Mouse (Mus musculus) kidney, embryonic 16.5 days (tissue): Measurements from ENCODE around the gene Arhgef33. TPM values are rescaled to one million over a fixed set of nuclear protein-coding genes. Genes with fewer than 3 reads are reported as not detected.

Source experiments
- ATAC-seq: fragments of 200-750 bp; cut with Nextera tagmentation; 2 replicates; pipeline ENCODE4 v1.8.0; 2017; ENCODE audit warnings: moderate TSS enrichment; ENCODE audit not compliant: low FRiP score, low TSS enrichment
- H3K27ac ChIP-seq: fragments of 300-500 bp; sonication (generic); 2 replicates; pipeline ENCODE4 v1.5.1; 2014; ENCODE audit warnings: low read length
- H3K27me3 ChIP-seq: fragments of 300-500 bp; sonication (generic); 2 replicates; pipeline ENCODE4 v1.6.1; 2014; ENCODE audit warnings: low read length, control low read depth, mixed read lengths; ENCODE audit not compliant: insufficient read depth
- H3K36me3 ChIP-seq: fragments of 300-500 bp; sonication (generic); 2 replicates; pipeline ENCODE4 v1.6.1; 2014; ENCODE audit warnings: low read length, control low read depth, mixed read lengths; ENCODE audit not compliant: insufficient read depth
- H3K4me1 ChIP-seq: fragments of 300-500 bp; sonication (generic); 2 replicates; pipeline ENCODE4 v1.6.1; 2014; ENCODE audit warnings: low read length, control low read depth, mixed read lengths; ENCODE audit not compliant: insufficient read depth
- H3K4me2 ChIP-seq: fragments of 300-500 bp; sonication (generic); replicated peaks from 2 replicates; pipeline ENCODE4 v1.6.1; 2014; ENCODE audit warnings: low read depth, low read length
- H3K4me3 ChIP-seq: fragments of 300-500 bp; sonication (generic); 2 replicates; pipeline ENCODE4 v1.5.1; 2014; ENCODE audit warnings: mild to moderate bottlenecking, low read length
- H3K9ac ChIP-seq: fragments of 300-500 bp; sonication (generic); replicated peaks from 2 replicates; pipeline ENCODE4 v1.6.1; 2014; ENCODE audit warnings: low read length
- H3K9me3 ChIP-seq: fragments of 300-500 bp; sonication (generic); 2 replicates; pipeline ENCODE4 v1.6.1; 2016; ENCODE audit warnings: low read length, control low read depth
- WGBS: fragments of 180-500 bp; shearing (Covaris S2); extraction: QIAGEN DNeasy Blood & Tissue Kit; methylation state at CpG from one replicate; pipeline ENCODE4 v1.1.7; 2014; 5-methylcytosine and 5-hydroxymethylcytosine counted together
- polyA plus RNA-seq: library from polyadenylated mRNA; unstranded; fragments of >200 nt; fragmentation: Nextera tagmentation; extraction: Ambion mirVana; gene quantifications from 2 replicates; pipeline ENCODE4 v1.2.1, GENCODE M21; 2015

Arhgef33 gene
- polyA plus RNA-seq, 1 experiment from 2014 or later: 0.55 TPM

- WGBS: under 1% methylated on average over 35 of the region's 35 CpGs
- peak within 1 kb of the TSS; percentile 75 for H3K4me2 ChIP-seq
- ATAC-seq: peak; percentile 99
Measured at GRCm38 (mm10) chr17:80290074-80290657, 17.0 kb upstream of the Arhgef33 start, which contains the start of the genes Morn2 and Dhx57. TSS of gene Morn2 (plus strand) at chr17:80290203. TSS of gene Dhx57 (minus strand) at chr17:80290476.

GRCm38 (mm10) chr17:80291148-80291547, 16.1 kb upstream of the Arhgef33 start:
- no peaks in the 10 kb centered on the region for H3K27me3 ChIP-seq
- no peak overlapping the region for H3K4me3 ChIP-seq
- WGBS: 20% methylated on average over 2 of the region's 2 CpGs
- H3K4me1 ChIP-seq: peaks cover 12% of the 10 kb centered on the region
- no peaks in the 10 kb centered on the region for H3K36me3 ChIP-seq
- H3K9ac ChIP-seq: no peak overlapping the region
- no peaks in the 10 kb centered on the region for H3K9me3 ChIP-seq
- H3K27ac ChIP-seq: no peak overlapping the region
- no peak overlapping the region for H3K4me2 ChIP-seq
- no peak for ATAC-seq

More at GRCm38 (mm10) chr17:80290074-80290657, 17.0 kb upstream of the Arhgef33 start, which contains the start of the genes Morn2 and Dhx57:
- Histone ChIP-seq H3K9ac (peak within 1 kb of the TSS; percentile 93), H3K4me3 (peak within 1 kb of the TSS; percentile 99), H3K4me1 (peaks cover 12% of the 10 kb centered on the region), H3K9me3 (no peaks in the 10 kb centered on the region), H3K27me3 (no peaks in the 10 kb centered on the region), H3K36me3 (no peaks in the 10 kb centered on the region), H3K27ac (peak within 1 kb of the TSS; percentile 86)

DNA sequence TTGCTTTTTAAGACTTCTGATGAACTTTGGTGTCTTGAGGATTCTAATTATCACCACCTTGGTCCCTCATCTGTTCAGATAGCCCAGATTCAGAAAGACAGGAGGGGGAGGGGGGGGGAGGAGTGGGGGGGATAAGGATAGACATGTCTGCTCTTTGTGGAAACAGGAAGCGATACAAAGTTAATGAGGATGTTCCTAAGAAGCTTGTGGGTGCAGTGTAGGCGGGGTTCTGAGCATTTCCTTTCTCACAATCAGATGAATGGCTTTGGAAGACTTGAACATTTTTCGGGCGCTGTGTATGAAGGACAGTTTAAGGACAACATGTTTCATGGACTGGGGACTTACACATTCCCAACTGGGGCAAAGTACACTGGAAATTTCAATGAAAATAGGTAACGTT, 11.9 kb upstream of the Arhgef33 start:
- no peaks in the 10 kb centered on the region for H3K27me3 ChIP-seq
- H3K4me2 ChIP-seq: no peak overlapping the region
- WGBS: 82% methylated on average over 5 of the region's 5 CpGs
- ATAC-seq: no peak
- H3K36me3 ChIP-seq: no peaks in the 10 kb centered on the region
- no peaks in the 10 kb centered on the region for H3K4me1 ChIP-seq
- no peak overlapping the region for H3K27ac ChIP-seq
- H3K4me3 ChIP-seq: no peak overlapping the region
- no peaks in the 10 kb centered on the region for H3K9me3 ChIP-seq
- no peak overlapping the region for H3K9ac ChIP-seq

DNA sequence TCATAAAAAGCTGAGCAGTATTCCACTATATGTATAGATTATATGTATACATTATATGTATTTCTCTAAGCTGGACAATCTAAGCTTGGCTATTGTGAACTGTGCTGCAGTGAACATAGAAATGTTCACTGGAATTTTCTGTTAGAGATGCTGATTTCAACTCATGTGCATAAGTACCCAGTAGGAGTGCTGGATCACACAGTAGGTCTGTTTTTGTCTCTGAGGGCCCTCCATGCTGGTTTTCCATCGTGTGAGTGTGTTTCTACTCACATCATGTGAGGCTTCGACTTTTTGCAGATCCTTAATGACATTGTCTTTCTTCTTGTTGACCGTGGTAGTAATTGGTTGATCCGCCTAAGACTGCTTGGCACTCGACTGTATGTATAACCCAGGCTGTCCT, 8.4 kb upstream of the Arhgef33 start:
- no peaks in the 10 kb centered on the region for H3K36me3 ChIP-seq
- ATAC-seq: no peak
- no peak overlapping the region for H3K4me2 ChIP-seq
- no peaks in the 10 kb centered on the region for H3K4me1 ChIP-seq
- no peak overlapping the region for H3K9ac ChIP-seq
- no peaks in the 10 kb centered on the region for H3K27me3 ChIP-seq
- H3K27ac ChIP-seq: no peak overlapping the region
- no peak overlapping the region for H3K4me3 ChIP-seq
- WGBS: 87% methylated on average over 5 of the region's 5 CpGs
- H3K9me3 ChIP-seq: no peaks in the 10 kb centered on the region

- H3K9ac ChIP-seq: no peak overlapping the region
- no peaks in the 10 kb centered on the region for H3K27me3 ChIP-seq
- H3K36me3 ChIP-seq: no peaks in the 10 kb centered on the region
- no peak overlapping the region for H3K4me3 ChIP-seq
- H3K27ac ChIP-seq: no peak overlapping the region
- no peak for ATAC-seq
- WGBS: 71% methylated on average over 9 of the region's 9 CpGs
- H3K9me3 ChIP-seq: no peaks in the 10 kb centered on the region
- no peak overlapping the region for H3K4me2 ChIP-seq
- no peaks in the 10 kb centered on the region for H3K4me1 ChIP-seq
Measured at GRCm38 (mm10) chr17:80311761-80312160, 4.6 kb downstream of the Arhgef33 start.

DNA sequence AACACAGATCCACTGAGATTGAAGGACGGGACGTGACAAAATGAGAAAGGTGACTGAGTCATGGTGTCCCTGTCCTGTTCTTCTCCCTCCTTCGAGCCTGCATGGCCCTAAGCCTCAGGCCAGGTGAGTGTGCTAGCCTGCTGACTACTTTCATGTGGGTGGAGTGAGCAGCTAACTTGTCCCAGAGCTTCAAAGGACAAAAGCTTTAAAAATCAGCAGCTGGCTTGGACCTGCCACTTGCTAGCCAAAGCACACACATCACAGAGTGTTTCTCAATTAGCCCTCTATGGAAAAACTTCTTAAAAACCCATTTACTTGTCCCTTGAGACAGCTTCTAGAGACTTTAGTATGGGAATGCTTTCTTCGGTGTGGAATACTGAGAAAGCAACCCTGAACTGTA, 5.2 kb downstream of the Arhgef33 start:
- H3K27ac ChIP-seq: no peak overlapping the region
- no peak overlapping the region for H3K4me3 ChIP-seq
- no peak overlapping the region for H3K4me2 ChIP-seq
- WGBS: 79% methylated on average over 4 of the region's 4 CpGs
- no peaks in the 10 kb centered on the region for H3K9me3 ChIP-seq
- H3K4me1 ChIP-seq: no peaks in the 10 kb centered on the region
- no peak for ATAC-seq
- H3K9ac ChIP-seq: no peak overlapping the region
- H3K36me3 ChIP-seq: no peaks in the 10 kb centered on the region
- H3K27me3 ChIP-seq: no peaks in the 10 kb centered on the region

DNA sequence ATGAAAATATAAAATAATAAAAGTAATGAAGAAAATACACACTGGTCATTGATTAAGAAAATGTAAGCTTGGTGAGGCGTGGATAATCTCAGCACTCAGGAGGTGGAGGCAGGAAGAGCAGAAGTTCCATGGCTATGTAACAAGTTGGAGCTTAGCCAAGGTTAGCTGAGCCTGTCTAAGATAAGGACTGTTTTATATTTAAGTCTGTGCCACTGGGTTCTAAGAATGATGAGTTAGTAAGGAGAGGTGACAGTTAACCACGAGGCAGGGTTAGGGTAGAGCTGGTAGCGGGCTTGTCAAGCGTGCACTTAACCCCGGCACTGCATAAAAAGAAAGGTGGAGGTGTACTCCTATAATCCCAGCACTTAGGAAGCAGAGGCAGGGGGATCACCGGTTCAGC, 15.0 kb downstream of the Arhgef33 start:
- Histone ChIP-seq H3K4me2 (no peak overlapping the region), H3K27ac (no peak overlapping the region), H3K9me3 (no peaks in the 10 kb centered on the region), H3K27me3 (no peaks in the 10 kb centered on the region), H3K9ac (no peak overlapping the region), H3K36me3 (no peaks in the 10 kb centered on the region), H3K4me3 (no peak overlapping the region), H3K4me1 (no peaks in the 10 kb centered on the region)
- WGBS: 78% methylated on average over 6 of the region's 6 CpGs
- ATAC-seq: no peak

DNA sequence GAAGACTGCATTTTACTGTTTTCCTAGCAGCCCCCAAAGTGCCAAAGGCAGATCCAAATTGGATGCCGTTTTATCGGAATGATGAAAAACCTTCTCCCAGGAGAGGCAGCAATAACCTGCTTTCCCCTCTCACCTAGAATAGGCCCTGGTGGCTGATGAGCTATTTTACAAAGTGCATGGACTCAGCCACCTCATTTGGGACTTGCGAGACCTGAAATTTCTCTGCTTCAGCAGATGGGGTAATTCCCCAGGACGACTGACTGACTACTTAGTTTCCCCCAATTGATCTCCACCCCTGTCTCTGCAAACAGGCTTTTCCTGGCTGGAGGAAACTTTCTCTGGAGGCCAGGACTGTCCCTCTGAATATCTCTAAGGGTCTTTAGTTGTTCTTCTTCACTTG, 15.8 kb downstream of the Arhgef33 start:
- H3K4me1 ChIP-seq: no peaks in the 10 kb centered on the region
- 68% methylated on average over 4 of the region's 4 CpGs for WGBS
- ATAC-seq: no peak
- no peaks in the 10 kb centered on the region for H3K27me3 ChIP-seq
- H3K9me3 ChIP-seq: no peaks in the 10 kb centered on the region
- no peak overlapping the region for H3K4me3 ChIP-seq
- H3K9ac ChIP-seq: no peak overlapping the region
- H3K36me3 ChIP-seq: no peaks in the 10 kb centered on the region
- H3K4me2 ChIP-seq: no peak overlapping the region
- no peak overlapping the region for H3K27ac ChIP-seq

DNA sequence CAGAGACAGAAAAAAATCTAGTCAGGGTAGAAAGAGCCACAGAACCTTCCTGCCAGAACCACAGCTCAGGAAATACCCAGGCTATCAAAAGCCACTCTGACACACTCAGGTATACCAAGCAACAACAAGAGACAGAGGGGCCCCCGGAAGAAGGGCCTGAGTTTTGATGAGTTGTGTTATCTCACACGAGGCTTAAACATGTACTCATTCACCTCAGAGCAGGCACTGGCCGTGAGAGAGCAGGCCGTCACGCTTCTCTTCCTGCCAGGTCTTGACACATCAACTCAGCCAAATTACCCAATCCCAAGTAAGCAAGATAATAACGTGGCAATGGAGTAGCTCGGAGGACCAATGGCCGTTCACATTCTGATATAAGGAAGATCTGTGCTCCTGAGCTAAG, 16.5 kb downstream of the Arhgef33 start:
- 64% methylated on average over 8 of the region's 8 CpGs for WGBS
- H3K27ac ChIP-seq: no peak overlapping the region
- H3K4me3 ChIP-seq: no peak overlapping the region
- H3K4me1 ChIP-seq: no peaks in the 10 kb centered on the region
- H3K9ac ChIP-seq: no peak overlapping the region
- no peaks in the 10 kb centered on the region for H3K27me3 ChIP-seq
- ATAC-seq: no peak; the same call in 1 of the 2 replicates
- H3K36me3 ChIP-seq: no peaks in the 10 kb centered on the region
- no peaks in the 10 kb centered on the region for H3K9me3 ChIP-seq
- H3K4me2 ChIP-seq: no peak overlapping the region

GRCm38 (mm10) chr17:80324521-80324920, 17.3 kb downstream of the Arhgef33 start:
- H3K27ac ChIP-seq: no peak overlapping the region
- H3K4me2 ChIP-seq: no peak overlapping the region
- no peak for ATAC-seq
- no peak overlapping the region for H3K4me3 ChIP-seq
- no peak overlapping the region for H3K9ac ChIP-seq
- WGBS: 75% methylated on average over 7 of the region's 7 CpGs
- H3K36me3 ChIP-seq: no peaks in the 10 kb centered on the region
- no peaks in the 10 kb centered on the region for H3K27me3 ChIP-seq
- H3K4me1 ChIP-seq: no peaks in the 10 kb centered on the region
- no peaks in the 10 kb centered on the region for H3K9me3 ChIP-seq
